ENCODE assay signal across 10 mouse cellular contexts in genomic region chr14:103651562-103651961, GRCm38 (mm10). TPM values are rescaled to one million over a fixed set of nuclear protein-coding genes. Genes with fewer than 3 reads are reported as not detected.
DNase-seq lines count a peak whose midpoint lies in the region; ATAC-seq and TF ChIP-seq lines count a peak whose summit lies in the region.
"Had no signal": no experiment of that assay in that cellular context is flagged by ENCODE, and none has a peak within 500 bp of the region (broad histone marks: within the 10 kb centered on the region; RNA-seq: fewer than 3 reads in every experiment).

No protein-coding gene starts in this region.

- 10% methylated on average over 2 of the region's 2 CpGs for WGBS in cerebellum, adult 2 months
- 12% methylated on average over 2 of the region's 2 CpGs for WGBS in spleen, adult 2 months
- WGBS in limb, embryonic 13.5 days, result 57% methylated on average over 2 of the region's 2 CpGs
- 48% methylated on average over 2 of the region's 2 CpGs for WGBS in stomach, embryonic 16.5 days

- ATAC-seq in limb, embryonic 13.5 days (ENCODE audit: low FRiP score, low read depth), result no peak
- no peak for ATAC-seq in stomach, embryonic 16.5 days (ENCODE audit: insufficient read depth, low FRiP score)

- peak overlapping the region; percentile 99 for H3K4me2 ChIP-seq in limb, embryonic 13.5 days (replicated peaks)
- H3K4me2 ChIP-seq in stomach, embryonic 16.5 days (ENCODE audit: low read depth, low read length), result peak overlapping the region; percentile 98

- no peak for DNase-seq in cerebellum, adult 2 months
- DNase-seq in cerebellum, postnatal 25 days, result no peak
- no peak for DNase-seq in spleen, adult 2 months (ENCODE audit: low read depth in 1 of 2, low spot score in 2 of 2)
- DNase-seq in spleen, adult 12 weeks (ENCODE audit: low spot score), result no peak
- no peak for DNase-seq in c-Kit-positive CD71-positive TER-119-positive erythroid progenitor cells, embryonic 14.5 days (ENCODE audit: low spot score)
- DNase-seq in Muller cell, postnatal 12 days (ENCODE audit: inconsistent ontology term), result no peak
- DNase-seq: adrenal gland, postnatal 14 days; layer of hippocampus, adult 9-11 months had no signal

- peak overlapping the region; percentile 98 for H3K4me3 ChIP-seq in cerebellum, adult 2 months (replicated peaks; ENCODE audit: insufficient read depth, low read depth, low read length)
- H3K4me3 ChIP-seq in spleen, adult 2 months (ENCODE audit: extremely low read depth, insufficient read depth, insufficient read length), result peak overlapping the region; percentile 82
- peak overlapping the region; percentile 72; the same call in 1 of the 2 replicates for H3K4me3 ChIP-seq in limb, embryonic 13.5 days
- peak overlapping the region; percentile 75 for H3K4me3 ChIP-seq in stomach, embryonic 16.5 days (replicated peaks; ENCODE audit: low read length)

- TF ChIP-seq CTCF in cerebellum, adult 2 months (IDR thresholded peaks at IDR 0.05; ENCODE audit: borderline replicate concordance, insufficient read depth, low read depth, low read length), result no peak
- no peak for TF ChIP-seq CTCF in spleen, adult 2 months (IDR thresholded peaks at IDR 0.05; ENCODE audit: extremely low read depth, insufficient read depth, insufficient read length, insufficient replicate concordance)

- H3K27me3 ChIP-seq in cerebellum, adult 2 months (ENCODE audit: control insufficient read depth, insufficient read depth, low read length), result no peaks in the 10 kb centered on the region
- no peaks in the 10 kb centered on the region for H3K27me3 ChIP-seq in spleen, adult 2 months (ENCODE audit: control insufficient read depth, insufficient read depth, low read length)
- H3K27me3 ChIP-seq in limb, embryonic 13.5 days, result peaks cover 21% of the 10 kb centered on the region
- peaks cover 8% of the 10 kb centered on the region; the same call in 1 of the 2 replicates for H3K27me3 ChIP-seq in stomach, embryonic 16.5 days (ENCODE audit: control insufficient read depth, insufficient read depth, low read length)

- H3K4me1 ChIP-seq in cerebellum, adult 2 months (ENCODE audit: control insufficient read depth, insufficient read depth, low read length), result peaks cover 5% of the 10 kb centered on the region
- peaks cover 9% of the 10 kb centered on the region for H3K4me1 ChIP-seq in spleen, adult 2 months (ENCODE audit: control insufficient read depth, insufficient read depth, insufficient read length)
- peaks cover 9% of the 10 kb centered on the region for H3K4me1 ChIP-seq in limb, embryonic 13.5 days
- H3K4me1 ChIP-seq in stomach, embryonic 16.5 days (ENCODE audit: control insufficient read depth, insufficient read depth, low read length), result peaks cover 3% of the 10 kb centered on the region

- no peak overlapping the region for H3K9ac ChIP-seq in limb, embryonic 13.5 days
- no peak overlapping the region for H3K9ac ChIP-seq in stomach, embryonic 16.5 days (ENCODE audit: low read length)

- TF ChIP-seq POLR2A in cerebellum, adult 2 months (IDR thresholded peaks at IDR 0.05; ENCODE audit: borderline replicate concordance, insufficient read depth, low read length), result no peak
- no peak for TF ChIP-seq POLR2A in spleen, adult 2 months (IDR thresholded peaks at IDR 0.05; ENCODE audit: low read depth, low read length)

- H3K9me3 ChIP-seq in limb, embryonic 13.5 days, result no peaks in the 10 kb centered on the region
- H3K9me3 ChIP-seq in stomach, embryonic 16.5 days (replicated peaks; ENCODE audit: control insufficient read depth, low read length), result no peaks in the 10 kb centered on the region

- H3K36me3 ChIP-seq in spleen, adult 2 months (ENCODE audit: control insufficient read depth, insufficient read depth, low read length), result no peaks in the 10 kb centered on the region
- H3K36me3 ChIP-seq in limb, embryonic 13.5 days, result no peaks in the 10 kb centered on the region
- no peaks in the 10 kb centered on the region for H3K36me3 ChIP-seq in stomach, embryonic 16.5 days (ENCODE audit: control insufficient read depth, insufficient read depth, low read length)

- H3K27ac ChIP-seq in cerebellum, adult 2 months (ENCODE audit: insufficient read depth, low read length), result 0 out of 2 replicates have a peak overlapping the region, but pooled peaks have one; percentile 54
- peak overlapping the region; percentile 11; the same call in 1 of the 2 replicates for H3K27ac ChIP-seq in spleen, adult 2 months (ENCODE audit: insufficient read depth, low read length)
- no peak overlapping the region for H3K27ac ChIP-seq in limb, embryonic 13.5 days
- no peak overlapping the region for H3K27ac ChIP-seq in stomach, embryonic 16.5 days (ENCODE audit: low read length)

RNA-seq across cellular contexts. Expression of gene Slain1, which starts 1.5 kb away (rescaled TPM):
- 85.2 and 92.3 TPM in 2 replicates for polyA plus RNA-seq in cerebellum, adult 2 months (2012; rRNA removed)
- polyA plus RNA-seq in spleen, adult 2 months (2012; rRNA removed), result 15.0 and 23.2 TPM in 2 replicates
- polyA plus RNA-seq in limb, embryonic 13.5 days (2015; fragmentation: Nextera tagmentation; extraction: Ambion mirVana), result 1.5 and 1.6 TPM in 2 replicates
- 0.57 and 0.85 TPM in 2 replicates for polyA plus RNA-seq in stomach, embryonic 16.5 days (2015; fragmentation: Nextera tagmentation; extraction: Ambion mirVana)

Comparison
In these comparisons a context has a peak if more than half of its experiments do, and no peak if none do; other contexts are left out.
1. H3K27ac ChIP-seq: peak in cerebellum, adult 2 months (single experiment) and spleen, adult 2 months (single experiment); none in limb, embryonic 13.5 days (single experiment) and stomach, embryonic 16.5 days (single experiment).
2. Peak in every context shown above with its lines, with median percentiles within 50 percentile points of each other: H3K4me3 ChIP-seq.